9 mouse cellular contexts compared by ENCODE assay signal in the genomic region with DNA sequence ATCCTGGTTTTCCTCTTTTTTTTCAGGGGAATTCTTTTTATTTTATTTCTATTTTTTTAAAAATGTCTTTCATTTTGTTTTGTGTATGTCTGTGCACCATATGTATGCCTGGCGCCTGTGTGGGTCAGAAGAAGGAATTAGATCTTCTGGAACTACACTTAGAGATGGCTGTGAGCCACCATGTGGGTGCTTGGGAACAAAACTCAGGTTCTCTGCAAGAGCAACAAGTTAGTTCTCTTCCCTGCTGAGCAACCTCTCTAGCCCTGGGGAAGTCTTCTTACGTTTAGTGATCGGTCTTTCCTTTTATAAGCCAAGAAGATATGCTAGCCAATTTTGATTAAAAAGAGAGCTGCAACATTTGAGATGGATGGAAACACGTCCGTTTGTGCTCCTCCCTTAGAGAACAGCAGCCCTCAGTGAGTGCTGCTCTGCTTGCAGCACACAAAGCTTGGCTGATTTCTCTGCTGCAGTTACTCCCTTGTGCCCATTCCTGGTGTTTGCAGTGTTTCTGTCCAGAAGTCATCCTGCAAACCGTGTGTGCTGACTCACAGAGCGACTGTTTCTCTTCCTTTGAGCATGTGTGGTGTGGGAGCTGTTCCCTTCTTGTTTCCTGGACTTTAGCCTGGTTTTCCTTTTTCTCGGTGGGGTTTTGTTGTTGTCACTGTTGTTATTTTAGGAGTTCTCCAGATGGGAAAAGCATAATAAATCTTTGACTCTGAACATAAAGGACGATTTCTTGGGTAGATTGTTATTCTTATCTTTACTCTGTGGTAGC.
DNase-seq lines count a peak whose midpoint lies in the region; ATAC-seq and TF ChIP-seq lines count a peak whose summit lies in the region.
"Had no signal": no experiment of that assay in that cellular context is flagged by ENCODE, and none has a peak within 500 bp of the region (broad histone marks: within the 10 kb centered on the region; RNA-seq: fewer than 3 reads in every experiment).

No protein-coding gene starts in this region.

- peaks cover 11% of the 10 kb centered on the region; the same call in 1 of the 2 replicates for H3K4me1 ChIP-seq in embryonic facial prominence, embryonic 15.5 days
- H3K4me1 ChIP-seq in heart, postnatal 0 days (ENCODE audit: control insufficient read depth, insufficient read depth) = peaks cover 7% of the 10 kb centered on the region; the same call in 1 of the 2 replicates
- no peaks in the 10 kb centered on the region for H3K4me1 ChIP-seq in limb, embryonic 15.5 days
- no peaks in the 10 kb centered on the region for H3K4me1 ChIP-seq in midbrain, postnatal 0 days (ENCODE audit: insufficient read depth, low read length)
- no peaks in the 10 kb centered on the region for H3K4me1 ChIP-seq in hindbrain, embryonic 11.5 days (replicated peaks; ENCODE audit: control insufficient read depth, insufficient read depth, low read length)
- H3K4me1 ChIP-seq in forebrain, embryonic 14.5 days (ENCODE audit: control insufficient read depth, insufficient read depth, low read length) = no peaks in the 10 kb centered on the region

- H3K27ac ChIP-seq in embryonic facial prominence, embryonic 15.5 days (replicated peaks) = peak overlapping the region; percentile 79
- peak overlapping the region; percentile 60 for H3K27ac ChIP-seq in heart, postnatal 0 days (ENCODE audit: low read depth)
- peak overlapping the region; percentile 59; the same call in 1 of the 2 replicates for H3K27ac ChIP-seq in limb, embryonic 15.5 days
- no peak overlapping the region for H3K27ac ChIP-seq in midbrain, postnatal 0 days (ENCODE audit: low read depth, low read length)
- no peak overlapping the region for H3K27ac ChIP-seq in hindbrain, embryonic 11.5 days (ENCODE audit: low read depth, low read length)
- no peak overlapping the region for H3K27ac ChIP-seq in forebrain, embryonic 14.5 days (ENCODE audit: low read depth, low read length)
- H3K27ac ChIP-seq: hindbrain, embryonic 14.5 days had no signal

- H3K9ac ChIP-seq in embryonic facial prominence, embryonic 15.5 days = no peak overlapping the region
- no peak overlapping the region for H3K9ac ChIP-seq in heart, postnatal 0 days (replicated peaks; ENCODE audit: low read depth, low read length)
- no peak overlapping the region for H3K9ac ChIP-seq in limb, embryonic 15.5 days
- H3K9ac ChIP-seq in midbrain, postnatal 0 days (replicated peaks; ENCODE audit: low read length, poor library complexity, severe bottlenecking) = no peak overlapping the region
- H3K9ac ChIP-seq in hindbrain, embryonic 11.5 days (ENCODE audit: low read depth, low read length) = no peak overlapping the region
- no peak overlapping the region for H3K9ac ChIP-seq in forebrain, embryonic 14.5 days (ENCODE audit: low read length)
- H3K9ac ChIP-seq: hindbrain, embryonic 14.5 days had no signal

- WGBS in embryonic facial prominence, embryonic 15.5 days = 50% methylated on average over 9 of the region's 9 CpGs
- WGBS in heart, postnatal 0 days = 35% methylated on average over 9 of the region's 9 CpGs
- WGBS in limb, embryonic 15.5 days = 48% methylated on average over 9 of the region's 9 CpGs
- 75% methylated on average over 9 of the region's 9 CpGs for WGBS in midbrain, postnatal 0 days
- 77% methylated on average over 9 of the region's 9 CpGs for WGBS in hindbrain, embryonic 11.5 days
- WGBS in forebrain, embryonic 14.5 days = 88% methylated on average over 9 of the region's 9 CpGs

- H3K27me3 ChIP-seq in embryonic facial prominence, embryonic 15.5 days = no peaks in the 10 kb centered on the region
- H3K27me3 ChIP-seq in heart, postnatal 0 days (ENCODE audit: control insufficient read depth, insufficient read depth, low read length) = no peaks in the 10 kb centered on the region
- no peaks in the 10 kb centered on the region for H3K27me3 ChIP-seq in limb, embryonic 15.5 days
- no peaks in the 10 kb centered on the region for H3K27me3 ChIP-seq in midbrain, postnatal 0 days (ENCODE audit: insufficient read depth, low read length)
- no peaks in the 10 kb centered on the region for H3K27me3 ChIP-seq in hindbrain, embryonic 11.5 days (ENCODE audit: control insufficient read depth, insufficient read depth, low read length)
- no peaks in the 10 kb centered on the region for H3K27me3 ChIP-seq in forebrain, embryonic 14.5 days (replicated peaks; ENCODE audit: control insufficient read depth, insufficient read depth, low read length)

- no peak overlapping the region for H3K4me2 ChIP-seq in embryonic facial prominence, embryonic 15.5 days (replicated peaks)
- H3K4me2 ChIP-seq in heart, postnatal 0 days (ENCODE audit: low read depth, low read length) = peak overlapping the region; percentile 30
- H3K4me2 ChIP-seq in limb, embryonic 15.5 days = no peak overlapping the region
- no peak overlapping the region for H3K4me2 ChIP-seq in midbrain, postnatal 0 days (ENCODE audit: low read depth, low read length, poor library complexity, severe bottlenecking)
- no peak overlapping the region for H3K4me2 ChIP-seq in hindbrain, embryonic 11.5 days (replicated peaks; ENCODE audit: low read depth, low read length)
- no peak overlapping the region for H3K4me2 ChIP-seq in forebrain, embryonic 14.5 days (ENCODE audit: low read length)
- H3K4me2 ChIP-seq: hindbrain, embryonic 14.5 days had no signal

- no peak overlapping the region for H3K4me3 ChIP-seq in embryonic facial prominence, embryonic 15.5 days (replicated peaks)
- no peak overlapping the region for H3K4me3 ChIP-seq in heart, postnatal 0 days (ENCODE audit: low read depth, low read length)
- H3K4me3 ChIP-seq in limb, embryonic 15.5 days = no peak overlapping the region
- no peak overlapping the region for H3K4me3 ChIP-seq in midbrain, postnatal 0 days (ENCODE audit: low read depth, low read length)
- H3K4me3 ChIP-seq in hindbrain, embryonic 11.5 days (ENCODE audit: low read depth, low read length) = no peak overlapping the region
- no peak overlapping the region for H3K4me3 ChIP-seq in forebrain, embryonic 14.5 days (ENCODE audit: low read depth, low read length)

- peak; percentile 61 for DNase-seq in layer of hippocampus, adult 11-12 months (ENCODE audit: low spot score)
- DNase-seq in layer of hippocampus, postnatal 25 days (ENCODE audit: extremely low spot score in 1 of 2, low spot score in 1 of 2) = no peak
- DNase-seq in heart, postnatal 0 days (ENCODE audit: low spot score) = peak; percentile 25
- DNase-seq in midbrain, postnatal 0 days (ENCODE audit: low spot score) = no peak
- no peak for DNase-seq in hindbrain, embryonic 11.5 days (ENCODE audit: low spot score)
- DNase-seq in forebrain, embryonic 14.5 days (ENCODE audit: low spot score) = no peak

- TF ChIP-seq CTCF in heart, postnatal 0 days (IDR thresholded peaks at IDR 0.05; ENCODE audit: low read depth) = no peak
- no peak for TF ChIP-seq CTCF in midbrain, postnatal 0 days (IDR thresholded peaks at IDR 0.05)

- TF ChIP-seq EP300 in heart, postnatal 0 days (IDR thresholded peaks at IDR 0.05; ENCODE audit: low read depth) = no peak

- no peaks in the 10 kb centered on the region for H3K9me3 ChIP-seq in embryonic facial prominence, embryonic 15.5 days (replicated peaks)
- H3K9me3 ChIP-seq in heart, postnatal 0 days (replicated peaks; ENCODE audit: control insufficient read depth, low read length) = no peaks in the 10 kb centered on the region
- H3K9me3 ChIP-seq in limb, embryonic 15.5 days = no peaks in the 10 kb centered on the region
- H3K9me3 ChIP-seq in midbrain, postnatal 0 days (ENCODE audit: low read length) = no peaks in the 10 kb centered on the region
- no peaks in the 10 kb centered on the region for H3K9me3 ChIP-seq in hindbrain, embryonic 11.5 days (ENCODE audit: control insufficient read depth, low read length)
- no peaks in the 10 kb centered on the region for H3K9me3 ChIP-seq in forebrain, embryonic 14.5 days (replicated peaks; ENCODE audit: control insufficient read depth, low read length)

- ATAC-seq in embryonic facial prominence, embryonic 15.5 days (ENCODE audit: insufficient number of reproducible peaks, low FRiP score, low TSS enrichment, low read depth) = no peak
- no peak for ATAC-seq in heart, postnatal 0 days (ENCODE audit: insufficient read depth, low read depth)
- 0 out of 2 replicates have a peak, but pooled peaks have one; percentile 40 for ATAC-seq in limb, embryonic 15.5 days (ENCODE audit: insufficient number of reproducible peaks, low FRiP score, low TSS enrichment, low read depth)
- ATAC-seq in midbrain, postnatal 0 days (ENCODE audit: low FRiP score) = no peak
- ATAC-seq in hindbrain, embryonic 11.5 days (ENCODE audit: low FRiP score) = no peak
- ATAC-seq in forebrain, embryonic 14.5 days = no peak

- H3K36me3 ChIP-seq in embryonic facial prominence, embryonic 15.5 days = peaks cover 7% of the 10 kb centered on the region; the same call in 1 of the 2 replicates
- peaks cover 47% of the 10 kb centered on the region for H3K36me3 ChIP-seq in heart, postnatal 0 days (replicated peaks; ENCODE audit: control insufficient read depth, insufficient read depth, low read length)
- peaks cover 16% of the 10 kb centered on the region for H3K36me3 ChIP-seq in limb, embryonic 15.5 days
- H3K36me3 ChIP-seq in midbrain, postnatal 0 days (ENCODE audit: insufficient read depth, low read length) = peaks cover 15% of the 10 kb centered on the region
- 0 out of 2 replicates have a peak, but pooled peaks cover 2% of the 10 kb centered on the region for H3K36me3 ChIP-seq in hindbrain, embryonic 11.5 days (ENCODE audit: control insufficient read depth, insufficient read depth, low read length)
- H3K36me3 ChIP-seq in forebrain, embryonic 14.5 days (ENCODE audit: control insufficient read depth, insufficient read depth, low read length) = peaks cover 8% of the 10 kb centered on the region; the same call in 1 of the 2 replicates

Comparison
In these comparisons a context has a peak if more than half of its experiments do, and no peak if none do; other contexts are left out.
1. DNase-seq: peak in layer of hippocampus, adult 11-12 months (single experiment) and heart, postnatal 0 days (single experiment); none in layer of hippocampus, postnatal 25 days (0 of 2), midbrain, postnatal 0 days (single experiment), hindbrain, embryonic 11.5 days (single experiment) and forebrain, embryonic 14.5 days (single experiment).
2. H3K27ac ChIP-seq: peak in embryonic facial prominence, embryonic 15.5 days (single experiment), heart, postnatal 0 days (single experiment) and limb, embryonic 15.5 days (single experiment); none in midbrain, postnatal 0 days (single experiment), hindbrain, embryonic 11.5 days (single experiment) and forebrain, embryonic 14.5 days (single experiment).